Comparison of ENCODE assay signal across 9 mouse cellular contexts in genomic region chr1:146494681-146495331, GRCm38 (mm10). TPM values are rescaled to one million over a fixed set of nuclear protein-coding genes. Genes with fewer than 3 reads are reported as not detected.
DNase-seq lines count a peak whose midpoint lies in the region; ATAC-seq and TF ChIP-seq lines count a peak whose summit lies in the region.
"Had no signal": no experiment of that assay in that cellular context is flagged by ENCODE, and none has a peak within 500 bp of the region (broad histone marks: within the 10 kb centered on the region; RNA-seq: fewer than 3 reads in every experiment).

Gene Brinp3, plus strand, starts transcription at chr1:146494760.

- no peaks in the 10 kb centered on the region for H3K36me3 ChIP-seq in heart, embryonic 15.5 days
- H3K36me3 ChIP-seq in heart, adult 2 months (ENCODE audit: control insufficient read depth, insufficient read depth, low read length), result no peaks in the 10 kb centered on the region
- H3K36me3 ChIP-seq: G1E had no signal

- peaks cover 9% of the 10 kb centered on the region for H3K4me1 ChIP-seq in heart, embryonic 15.5 days (replicated peaks)
- H3K4me1 ChIP-seq in heart, adult 2 months (ENCODE audit: control insufficient read depth, insufficient read depth, low read length), result no peaks in the 10 kb centered on the region

- H3K9ac ChIP-seq in heart, embryonic 15.5 days, result 0 out of 2 replicates have a peak within 1 kb of the TSS, but pooled peaks have one; percentile 6
- no peak within 1 kb of the TSS for H3K9ac ChIP-seq in heart, adult 2 months (ENCODE audit: low read depth, low read length)

- H3K4me2 ChIP-seq in heart, embryonic 15.5 days, result peak within 1 kb of the TSS; percentile 64

- no peak for TF ChIP-seq EP300 in heart, adult 2 months (IDR thresholded peaks at IDR 0.05; ENCODE audit: insufficient read depth, low read depth, low read length)

- H3K27ac ChIP-seq in heart, embryonic 15.5 days, result no peak within 1 kb of the TSS
- H3K27ac ChIP-seq in heart, adult 2 months, result no peak within 1 kb of the TSS

- H3K9me3 ChIP-seq in heart, embryonic 15.5 days (replicated peaks), result no peaks in the 10 kb centered on the region

- ATAC-seq in heart, embryonic 15.5 days (replicated peaks; ENCODE audit: insufficient number of reproducible peaks, insufficient read depth, low FRiP score, low read depth), result no peak
- no peak for ATAC-seq in inflammation-experienced regulatory T-cells, adult 6 months
- ATAC-seq in erythroblast, adult 5-6 weeks (replicated peaks; ENCODE audit: low FRiP score, poor library complexity, severe bottlenecking), result no peak

- no peak for DNase-seq in heart, adult 2 months
- peak; percentile 56 for DNase-seq in cerebellum, adult 8-10 months
- DNase-seq in frontal cortex, adult 2 months (ENCODE audit: extremely low spot score in 1 of 2, low spot score in 1 of 2), result peak in 1 of 2 experiments; percentile 42
- peak; percentile 21 for DNase-seq in left cerebral cortex, postnatal 4 days
- peak; percentile 16 for DNase-seq in retina, embryonic 14.5 days (ENCODE audit: low spot score)

- peak within 1 kb of the TSS; percentile 32 for H3K4me3 ChIP-seq in heart, embryonic 15.5 days
- H3K4me3 ChIP-seq in heart, adult 2 months, result no peak within 1 kb of the TSS

- intact Hi-C loops in heart, adult 2 months (cut with DNase I), result no loop called here
- intact Hi-C loops in left cerebral cortex, postnatal 4 days (cut with DNase I), result no loop called here

- no peak for TF ChIP-seq CTCF in heart, adult 2 months (IDR thresholded peaks at IDR 0.05)

- H3K79me2 ChIP-seq in heart, adult 2 months (replicated peaks; ENCODE audit: control insufficient read depth, insufficient read depth, low read length), result no peaks in the 10 kb centered on the region

- 2% methylated on average over 19 of the region's 19 CpGs for WGBS in heart, embryonic 15.5 days
- 2% methylated on average over 19 of the region's 19 CpGs for whole genome bisulfite sequencing in heart, adult 2 months

- no peak for TF ChIP-seq POLR2A in heart, adult 2 months (IDR thresholded peaks at IDR 0.05; ENCODE audit: insufficient read depth, low read depth, low read length)

- peaks cover 39% of the 10 kb centered on the region for H3K27me3 ChIP-seq in heart, embryonic 15.5 days
- H3K27me3 ChIP-seq in heart, adult 2 months (ENCODE audit: control insufficient read depth, insufficient read depth, low read length), result peaks cover 3% of the 10 kb centered on the region; the same call in 1 of the 2 replicates

RNA-seq across cellular contexts. Expression of gene Brinp3, which starts in this region (rescaled TPM):
- 0.18 and 0.60 TPM in 2 replicates for polyA plus RNA-seq in heart, embryonic 15.5 days (2015; fragmentation: Nextera tagmentation; extraction: Ambion mirVana)
- not detected for total RNA-seq in heart, adult 2 months (2021)
- polyA plus RNA-seq in heart, adult 2 months (2012; rRNA removed), result not detected in 2 replicates
- 16.8 and 24.0 TPM in 2 replicates for polyA plus RNA-seq in frontal cortex, adult 2 months (2012; rRNA removed)
- 10 to 100 TPM; 37.1 to 46.2 TPM for total RNA-seq in left cerebral cortex, postnatal 4 days (2021)
- not detected for polyA plus RNA-seq in inflammation-experienced regulatory T-cells, adult 6 months (2017; shearing (Covaris generic))
- total RNA-seq in erythroblast, adult 5-6 weeks (2015; ENCODE audit: low replicate concordance), result not detected in 2 replicates
- total RNA-seq in erythroblast, adult 5-6 weeks (2017; ENCODE audit: low replicate concordance), result not detected in 2 replicates
- polyA plus RNA-seq: G1E had no signal

Comparison
In these comparisons a context has a peak if more than half of its experiments do, and no peak if none do; other contexts are left out.
1. RNA of gene Brinp3 (total RNA-seq): 37.1 to 46.2 TPM in left cerebral cortex, postnatal 4 days; not detected in heart, adult 2 months and not detected in erythroblast, adult 5-6 weeks; every median in the first group is over 10 times any median in the second.
2. RNA of gene Brinp3 (polyA plus RNA-seq): 16.8 to 24.0 TPM in frontal cortex, adult 2 months; 0.18 to 0.60 TPM in heart, embryonic 15.5 days, not detected in heart, adult 2 months and not detected in inflammation-experienced regulatory T-cells, adult 6 months; every median in the first group is over 10 times any median in the second.
3. DNase-seq: peak in cerebellum, adult 8-10 months (single experiment), left cerebral cortex, postnatal 4 days (single experiment) and retina, embryonic 14.5 days (single experiment); none in heart, adult 2 months (0 of 2).